8 mouse cellular contexts compared by ENCODE assay signal in the genomic region with DNA sequence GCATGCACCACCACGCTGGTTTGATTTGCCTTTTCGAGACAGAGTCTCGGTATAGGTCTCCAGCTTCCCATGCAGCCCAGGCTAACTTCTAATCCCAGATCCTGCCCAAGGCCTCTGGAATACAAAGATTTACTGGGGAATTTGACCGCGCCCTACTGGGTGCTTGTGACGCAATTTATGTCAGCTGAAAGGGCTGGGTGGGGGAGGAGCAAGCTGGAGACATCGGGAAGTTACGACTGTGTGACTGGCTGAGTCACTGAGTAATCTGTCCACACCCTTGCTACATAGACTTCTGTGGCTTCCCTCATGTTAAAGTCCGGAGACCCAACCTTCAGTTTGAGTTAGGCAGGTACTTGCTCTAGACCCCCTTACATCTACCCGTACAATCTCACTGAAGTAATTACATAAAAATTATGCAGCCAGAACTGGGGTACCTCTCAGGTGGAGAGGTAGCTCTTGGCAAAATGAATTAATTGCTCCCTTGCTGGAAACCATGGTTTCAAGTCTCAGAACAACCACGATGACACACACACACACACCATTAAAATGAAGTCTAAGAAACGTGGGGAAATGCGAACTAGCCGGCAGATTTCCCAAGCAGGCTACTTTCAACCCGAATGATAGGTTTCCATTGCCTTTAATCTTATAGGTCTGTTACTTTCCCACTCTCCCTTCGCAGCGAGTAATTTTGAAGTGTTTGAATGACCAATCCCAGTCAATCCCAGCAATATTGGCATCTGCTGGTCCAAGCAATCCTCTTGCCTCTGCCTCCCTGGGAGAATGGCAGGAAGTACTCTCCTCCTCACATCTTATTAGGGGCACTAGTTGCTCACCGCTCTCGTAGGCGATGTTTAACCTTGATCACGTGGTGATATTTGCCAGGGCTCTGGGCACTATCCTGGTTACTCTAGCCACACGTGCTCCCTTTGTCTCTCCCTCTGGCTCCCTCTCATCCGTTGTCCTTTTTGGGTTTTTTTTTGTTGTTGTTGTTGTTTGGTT. TPM values are rescaled to one million over a fixed set of nuclear protein-coding genes. Genes with fewer than 3 reads are reported as not detected.
DNase-seq lines count a peak whose midpoint lies in the region; ATAC-seq lines count a peak whose summit lies in the region.

Gene Wdtc1 (minus strand): TSS at position 115 of the 999 bp plus-strand sequence.

- no peak within 1 kb of the TSS for H3K27ac ChIP-seq in embryonic facial prominence, embryonic 10.5 days (replicated peaks)
- H3K27ac ChIP-seq in heart, embryonic 13.5 days (replicated peaks): no peak within 1 kb of the TSS
- H3K27ac ChIP-seq in midbrain, embryonic 11.5 days (ENCODE audit: low read depth, low read length): no peak within 1 kb of the TSS

- WGBS in embryonic facial prominence, embryonic 10.5 days: 91% methylated on average over 23 of the region's 23 CpGs
- WGBS in heart, embryonic 13.5 days: 80% methylated on average over 23 of the region's 23 CpGs
- WGBS in midbrain, embryonic 11.5 days: 90% methylated on average over 23 of the region's 23 CpGs

- H3K9me3 ChIP-seq in embryonic facial prominence, embryonic 10.5 days: no peaks in the 10 kb centered on the region
- H3K9me3 ChIP-seq in heart, embryonic 13.5 days: no peaks in the 10 kb centered on the region
- no peaks in the 10 kb centered on the region for H3K9me3 ChIP-seq in midbrain, embryonic 11.5 days (ENCODE audit: control insufficient read depth, low read length)

- no peak within 1 kb of the TSS for H3K9ac ChIP-seq in heart, embryonic 13.5 days
- no peak within 1 kb of the TSS for H3K9ac ChIP-seq in midbrain, embryonic 11.5 days (ENCODE audit: low read length)

- H3K4me2 ChIP-seq in heart, embryonic 13.5 days: no peak within 1 kb of the TSS
- H3K4me2 ChIP-seq in midbrain, embryonic 11.5 days: no peak within 1 kb of the TSS

- ATAC-seq in heart, embryonic 13.5 days (ENCODE audit: extremely low read depth, insufficient number of reproducible peaks, low FRiP score, low TSS enrichment): no peak
- no peak for ATAC-seq in midbrain, embryonic 11.5 days (ENCODE audit: low FRiP score)

- no peaks in the 10 kb centered on the region for H3K4me1 ChIP-seq in embryonic facial prominence, embryonic 10.5 days
- H3K4me1 ChIP-seq in heart, embryonic 13.5 days: no peaks in the 10 kb centered on the region
- no peaks in the 10 kb centered on the region for H3K4me1 ChIP-seq in midbrain, embryonic 11.5 days (ENCODE audit: control insufficient read depth, insufficient read depth, low read length)

- no peaks in the 10 kb centered on the region for H3K36me3 ChIP-seq in embryonic facial prominence, embryonic 10.5 days (replicated peaks)
- H3K36me3 ChIP-seq in heart, embryonic 13.5 days: no peaks in the 10 kb centered on the region
- no peaks in the 10 kb centered on the region for H3K36me3 ChIP-seq in midbrain, embryonic 11.5 days (ENCODE audit: control insufficient read depth, insufficient read depth, low read length)

- H3K27me3 ChIP-seq in embryonic facial prominence, embryonic 10.5 days (replicated peaks; ENCODE audit: low read depth, poor library complexity, severe bottlenecking): no peaks in the 10 kb centered on the region
- H3K27me3 ChIP-seq in heart, embryonic 13.5 days (replicated peaks): no peaks in the 10 kb centered on the region
- no peaks in the 10 kb centered on the region for H3K27me3 ChIP-seq in midbrain, embryonic 11.5 days (ENCODE audit: control insufficient read depth, insufficient read depth, low read length)

- intact Hi-C loops in left cerebral cortex, postnatal 36 days (cut with DNase I): no loop called here

- no peak for DNase-seq in layer of hippocampus, adult 8-10 months (ENCODE audit: low spot score in 2 of 2)
- DNase-seq in layer of hippocampus, adult 9-10 months (ENCODE audit: low spot score): no peak
- no peak for DNase-seq in embryonic facial prominence, embryonic 10.5 days (ENCODE audit: low spot score)
- no peak for DNase-seq in left cerebral cortex, postnatal 36 days (ENCODE audit: low spot score in 2 of 2)
- no peak for DNase-seq in midbrain, embryonic 11.5 days (ENCODE audit: low spot score, missing footprints)
- no peak for DNase-seq in ovary, postnatal 36 days (ENCODE audit: low spot score)
- DNase-seq in cerebellum, adult 9-11 months: no peak

- H3K4me3 ChIP-seq in embryonic facial prominence, embryonic 10.5 days: no peak within 1 kb of the TSS
- no peak within 1 kb of the TSS for H3K4me3 ChIP-seq in heart, embryonic 13.5 days
- no peak within 1 kb of the TSS for H3K4me3 ChIP-seq in midbrain, embryonic 11.5 days (ENCODE audit: low read depth, low read length)

RNA-seq across cellular contexts. Expression of gene Wdtc1, which starts in this region (rescaled TPM):
- total RNA-seq in layer of hippocampus, adult 8-10 months (2022): 10 to 100 TPM; 65.1 to 85.8 (median 72.2) TPM
- 17.2 and 17.7 TPM in 2 replicates for polyA plus RNA-seq in embryonic facial prominence, embryonic 10.5 days (2016; fragmentation: Nextera tagmentation; extraction: Ambion mirVana)
- 11.3 and 11.9 TPM in 2 replicates for polyA plus RNA-seq in heart, embryonic 13.5 days (2015; fragmentation: Nextera tagmentation; extraction: Ambion mirVana)
- total RNA-seq in left cerebral cortex, postnatal 36 days (2021): 10 to 100 TPM; 58.6 to 59.8 TPM
- polyA plus RNA-seq in midbrain, embryonic 11.5 days (2014; fragmentation: Nextera tagmentation; extraction: Ambion mirVana): 21.0 and 22.2 TPM in 2 replicates
